Mouse (Mus musculus) hindbrain, embryonic 11.5 days (tissue): ENCODE results near the gene Bpnt1. TPM values are rescaled to one million over a fixed set of nuclear protein-coding genes. Genes with fewer than 3 reads are reported as not detected.

Source experiments
- ATAC-seq: fragments of 200-750 bp; cut with Nextera tagmentation; 2 replicates; pipeline ENCODE4 v1.8.0; 2017; ENCODE audit warnings: mild to moderate bottlenecking, moderate TSS enrichment, moderate library complexity; ENCODE audit not compliant: low FRiP score
- DNase-seq: peaks from one replicate; pipeline ENCODE4 v3.0.0-alpha.2; 2015; ENCODE audit warnings: low spot score
- H3K27ac ChIP-seq: fragments of 300-500 bp; sonication (generic); 2 replicates; pipeline ENCODE4 v1.5.1; 2014; ENCODE audit warnings: mild to moderate bottlenecking, low read depth, low read length
- H3K27me3 ChIP-seq: fragments of 300-500 bp; sonication (generic); 2 replicates; pipeline ENCODE4 v1.6.1; 2014; ENCODE audit warnings: mild to moderate bottlenecking, low read length, moderate library complexity, mixed read lengths; ENCODE audit not compliant: control insufficient read depth, insufficient read depth
- H3K36me3 ChIP-seq: fragments of 300-500 bp; sonication (generic); 2 replicates; pipeline ENCODE4 v1.6.1; 2014; ENCODE audit warnings: mild to moderate bottlenecking, low read length, moderate library complexity, mixed read lengths; ENCODE audit not compliant: control insufficient read depth, insufficient read depth
- H3K4me1 ChIP-seq: fragments of 300-500 bp; sonication (generic); replicated peaks from 2 replicates; pipeline ENCODE4 v1.6.1; 2014; ENCODE audit warnings: low read length, mixed read lengths; ENCODE audit not compliant: control insufficient read depth, insufficient read depth
- H3K4me2 ChIP-seq: fragments of 300-500 bp; sonication (generic); replicated peaks from 2 replicates; pipeline ENCODE4 v1.6.1; 2014; ENCODE audit warnings: mild to moderate bottlenecking, low read depth, low read length
- H3K4me3 ChIP-seq: fragments of 300-500 bp; sonication (generic); 2 replicates; pipeline ENCODE4 v1.5.1; 2014; ENCODE audit warnings: low read depth, low read length
- H3K9ac ChIP-seq: fragments of 300-500 bp; sonication (generic); 2 replicates; pipeline ENCODE4 v1.6.1; 2014; ENCODE audit warnings: low read depth, low read length
- H3K9me3 ChIP-seq: fragments of 300-500 bp; sonication (generic); 2 replicates; pipeline ENCODE4 v1.6.1; 2016; ENCODE audit warnings: low read length; ENCODE audit not compliant: control insufficient read depth
- WGBS: fragments of 180-500 bp; shearing (Covaris S2); extraction: QIAGEN DNeasy Blood & Tissue Kit; methylation state at CpG from one replicate; pipeline ENCODE4 v1.1.7; 2014; 5-methylcytosine and 5-hydroxymethylcytosine counted together
- polyA plus RNA-seq: library from polyadenylated mRNA; unstranded; fragments of >200 nt; fragmentation: Nextera tagmentation; extraction: Ambion mirVana; gene quantifications from 2 replicates; pipeline ENCODE4 v1.2.1, GENCODE M21; 2014

The Bpnt1 gene
- polyA plus RNA-seq, 1 experiment from 2014 or later, result 29.0 TPM

- WGBS, result 96% methylated on average over 8 of the region's 8 CpGs
- Histone ChIP-seq H3K4me2 (no peak overlapping the region), H3K4me1 (no peaks in the 10 kb centered on the region), H3K27ac (no peak overlapping the region), H3K9ac (no peak overlapping the region), H3K36me3 (no peaks in the 10 kb centered on the region), H3K27me3 (no peaks in the 10 kb centered on the region), H3K9me3 (no peaks in the 10 kb centered on the region), H3K4me3 (no peak overlapping the region)
- no peak for DNase-seq
- ATAC-seq, result no peak
Measured at GRCm38 (mm10) chr1:185356246-185356645, 24.3 kb downstream of the Bpnt1 start.

GRCm38 (mm10) chr1:185358211-185358610 lies 26.3 kb downstream of the Bpnt1 start:
- ATAC-seq (no peak), DNase-seq (no peak)
- Histone ChIP-seq H3K36me3 (no peaks in the 10 kb centered on the region), H3K27ac (no peak overlapping the region), H3K27me3 (no peaks in the 10 kb centered on the region), H3K4me2 (no peak overlapping the region), H3K9ac (no peak overlapping the region), H3K4me1 (no peaks in the 10 kb centered on the region), H3K9me3 (no peaks in the 10 kb centered on the region), H3K4me3 (no peak overlapping the region)
- 88% methylated on average over 4 of the region's 4 CpGs for WGBS

- no peaks in the 10 kb centered on the region for H3K36me3 ChIP-seq
- 0 out of 2 replicates have a peak, but pooled peaks cover 2% of the 10 kb centered on the region for H3K4me1 ChIP-seq
- H3K27ac ChIP-seq, result peak within 1 kb of the TSS; percentile 80
- ATAC-seq (peak; percentile 97), DNase-seq (peak; percentile 100)
- H3K27me3 ChIP-seq, result no peaks in the 10 kb centered on the region
- H3K9ac ChIP-seq, result peak within 1 kb of the TSS; percentile 85
- no peaks in the 10 kb centered on the region for H3K9me3 ChIP-seq
- H3K4me3 ChIP-seq, result peak within 1 kb of the TSS; percentile 98
- H3K4me2 ChIP-seq, result peak within 1 kb of the TSS; percentile 40
- under 1% methylated on average over 91 of the region's 92 CpGs for WGBS
Measured at GRCm38 (mm10) chr1:185362677-185363520, 30.9 kb downstream of the Bpnt1 start, which contains the start of gene Eprs. Gene Eprs (plus strand): TSS chr1:185363044.

GRCm38 (mm10) chr1:185363526-185364182 lies 31.7 kb downstream of the Bpnt1 start:
- H3K9me3 ChIP-seq, result no peaks in the 10 kb centered on the region
- peak overlapping the region; percentile 40 for H3K4me2 ChIP-seq
- ATAC-seq, result peak; percentile 43
- H3K36me3 ChIP-seq, result no peaks in the 10 kb centered on the region
- WGBS, result 6% methylated on average over 22 of the region's 22 CpGs
- H3K27me3 ChIP-seq, result no peaks in the 10 kb centered on the region
- H3K4me1 ChIP-seq, result 0 out of 2 replicates have a peak, but pooled peaks cover 2% of the 10 kb centered on the region
- DNase-seq, result peak; percentile 68
- H3K27ac ChIP-seq, result peak overlapping the region; percentile 80
- peak overlapping the region; percentile 85 for H3K9ac ChIP-seq
- H3K4me3 ChIP-seq, result peak overlapping the region; percentile 98

GRCm38 (mm10) chr1:185364183-185364540 lies 32.2 kb downstream of the Bpnt1 start:
- DNase-seq (no peak), ATAC-seq (no peak)
- Histone ChIP-seq H3K9ac (peak overlapping the region; percentile 32; the same call in 1 of the 2 replicates), H3K4me3 (peak overlapping the region; percentile 98), H3K27ac (no peak overlapping the region), H3K36me3 (no peaks in the 10 kb centered on the region), H3K4me2 (peak overlapping the region; percentile 40), H3K27me3 (no peaks in the 10 kb centered on the region), H3K9me3 (no peaks in the 10 kb centered on the region), H3K4me1 (0 out of 2 replicates have a peak, but pooled peaks cover 2% of the 10 kb centered on the region)
- WGBS, result 61% methylated on average over 6 of the region's 6 CpGs

GRCm38 (mm10) chr1:185367383-185367782 lies 35.4 kb downstream of the Bpnt1 start:
- Histone ChIP-seq H3K9ac (no peak overlapping the region), H3K4me2 (no peak overlapping the region), H3K27me3 (no peaks in the 10 kb centered on the region), H3K4me1 (0 out of 2 replicates have a peak, but pooled peaks cover 2% of the 10 kb centered on the region), H3K9me3 (no peaks in the 10 kb centered on the region), H3K27ac (no peak overlapping the region), H3K4me3 (no peak overlapping the region), H3K36me3 (no peaks in the 10 kb centered on the region)
- WGBS, result 88% methylated on average over 6 of the region's 6 CpGs
- DNase-seq, result no peak
- ATAC-seq, result no peak

- no peak for ATAC-seq
- Histone ChIP-seq H3K27ac (no peak overlapping the region), H3K9me3 (no peaks in the 10 kb centered on the region), H3K9ac (no peak overlapping the region), H3K4me2 (no peak overlapping the region), H3K36me3 (no peaks in the 10 kb centered on the region; the same call in 1 of the 2 replicates), H3K4me3 (no peak overlapping the region), H3K27me3 (no peaks in the 10 kb centered on the region), H3K4me1 (no peaks in the 10 kb centered on the region)
- no peak for DNase-seq
- 97% methylated on average over 6 of the region's 6 CpGs for WGBS
Measured at GRCm38 (mm10) chr1:185369979-185370378, 38.0 kb downstream of the Bpnt1 start.

- no peak for ATAC-seq
- H3K4me1 ChIP-seq, result no peaks in the 10 kb centered on the region
- H3K36me3 ChIP-seq, result peaks cover 5% of the 10 kb centered on the region
- no peak overlapping the region for H3K4me3 ChIP-seq
- H3K27ac ChIP-seq, result no peak overlapping the region
- H3K4me2 ChIP-seq, result no peak overlapping the region
- no peak overlapping the region for H3K9ac ChIP-seq
- no peaks in the 10 kb centered on the region for H3K27me3 ChIP-seq
- DNase-seq, result no peak
- no peaks in the 10 kb centered on the region for H3K9me3 ChIP-seq
Measured at GRCm38 (mm10) chr1:185376390-185376789, 44.4 kb downstream of the Bpnt1 start.
